Mouse (Mus musculus) neural tube, embryonic 11.5 days (tissue): ENCODE measurements around the gene Wnt3a. TPM values are rescaled to one million over a fixed set of nuclear protein-coding genes. Genes with fewer than 3 reads are reported as not detected.
A peak's percentile ranks its signal among the peaks of the same experiment; 100 is the strongest.

Experiments
- ATAC-seq: fragments of 200-750 bp; cut with Nextera tagmentation; 2 replicates; pipeline ENCODE4 v1.8.0; 2017; ENCODE audit warnings: moderate number of reproducible peaks, mild to moderate bottlenecking, moderate TSS enrichment, moderate library complexity; ENCODE audit not compliant: insufficient read depth, low FRiP score, low TSS enrichment
- DNase-seq: peaks from one replicate; pipeline ENCODE4 v3.0.0-alpha.2; 2015; ENCODE audit warnings: low spot score
- H3K27ac ChIP-seq: fragments of 300-500 bp; sonication (generic); 2 replicates; pipeline ENCODE4 v1.5.1; 2014; ENCODE audit warnings: low read depth, mild to moderate bottlenecking, low read length
- H3K27me3 ChIP-seq: fragments of 300-500 bp; sonication (generic); 2 replicates; pipeline ENCODE4 v1.6.1; 2014; ENCODE audit warnings: mild to moderate bottlenecking, low read length, mixed read lengths; ENCODE audit not compliant: control insufficient read depth, insufficient read depth
- H3K36me3 ChIP-seq: fragments of 300-500 bp; sonication (generic); 2 replicates; pipeline ENCODE4 v1.6.1; 2014; ENCODE audit warnings: mild to moderate bottlenecking, low read length, moderate library complexity, mixed read lengths; ENCODE audit not compliant: control insufficient read depth, insufficient read depth
- H3K4me1 ChIP-seq: fragments of 300-500 bp; sonication (generic); 2 replicates; pipeline ENCODE4 v1.6.1; 2014; ENCODE audit warnings: low read length, mixed read lengths; ENCODE audit not compliant: control insufficient read depth, insufficient read depth
- H3K4me2 ChIP-seq: fragments of 300-500 bp; sonication (generic); 2 replicates; pipeline ENCODE4 v1.6.1; 2014; ENCODE audit warnings: low read depth, mild to moderate bottlenecking, moderate library complexity
- H3K4me3 ChIP-seq: fragments of 300-500 bp; sonication (generic); 2 replicates; pipeline ENCODE4 v1.5.1; 2014; ENCODE audit warnings: low read depth, low read length
- H3K9ac ChIP-seq: fragments of 300-500 bp; sonication (generic); 2 replicates; pipeline ENCODE4 v1.6.1; 2014; ENCODE audit warnings: mild to moderate bottlenecking, low read length
- H3K9me3 ChIP-seq: fragments of 300-500 bp; sonication (generic); 2 replicates; pipeline ENCODE4 v1.6.1; 2016; ENCODE audit warnings: low read length; ENCODE audit not compliant: control insufficient read depth
- WGBS: fragments of 180-500 bp; shearing (Covaris S2); extraction: QIAGEN DNeasy Blood & Tissue Kit; methylation state at CpG from one replicate; pipeline ENCODE4 v1.1.7; 2014; 5-methylcytosine and 5-hydroxymethylcytosine counted together
- polyA plus RNA-seq: library from polyadenylated mRNA; unstranded; fragments of >200 nt; fragmentation: Nextera tagmentation; extraction: Ambion mirVana; gene quantifications from 2 replicates; pipeline ENCODE4 v1.2.1, GENCODE M21; 2014

Gene Wnt3a
- polyA plus RNA-seq: 2.6 and 3.3 TPM in 2 replicates

DNA sequence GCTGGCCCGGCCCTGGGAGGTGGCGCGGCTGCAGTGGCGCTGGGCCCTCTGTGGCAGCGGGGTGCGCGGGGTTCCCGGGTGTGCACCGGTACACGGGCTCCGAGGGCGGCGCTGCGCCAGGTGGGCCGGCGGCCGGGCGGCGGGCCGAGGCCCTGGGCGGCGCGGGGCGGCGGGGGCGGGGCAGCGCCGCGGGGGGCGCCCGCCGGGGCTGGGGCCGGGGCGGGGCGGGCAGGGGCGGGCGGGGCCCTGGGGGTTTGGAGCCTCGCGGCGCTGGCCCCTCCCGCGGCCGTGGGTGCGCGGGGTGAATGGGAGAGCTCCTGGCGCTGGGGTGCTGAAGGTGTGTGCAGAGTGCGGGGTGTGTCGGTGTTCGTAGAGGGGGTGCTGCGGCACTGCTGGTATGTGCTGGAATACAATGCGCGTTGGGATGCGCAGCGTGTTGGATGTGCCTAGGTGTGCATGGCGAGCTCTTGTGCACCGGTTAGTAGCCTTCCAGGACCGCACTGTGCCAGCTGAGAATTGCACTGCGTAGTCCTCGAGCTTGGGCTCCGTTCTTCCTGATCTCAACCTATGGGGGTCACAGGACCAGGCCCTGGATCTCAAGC is at the start of gene Wnt3a:
TSS of gene Wnt3a (minus strand) at position 51 of the 602 bp plus-strand sequence.
- Histone ChIP-seq H3K4me1 (0 out of 2 replicates have a peak, but pooled peaks cover 5% of the 10 kb centered on the region), H3K4me2 (peak within 1 kb of the TSS; percentile 45), H3K9ac (peak within 1 kb of the TSS; percentile 2; the same call in 1 of the 2 replicates), H3K4me3 (peak within 1 kb of the TSS; percentile 34), H3K9me3 (no peaks in the 10 kb centered on the region), H3K27ac (no peak within 1 kb of the TSS), H3K27me3 (peaks cover 66% of the 10 kb centered on the region), H3K36me3 (no peaks in the 10 kb centered on the region)
- WGBS: 1% methylated on average over 19 of the region's 60 CpGs
- peak; percentile 11 for DNase-seq
- no peak for ATAC-seq

DNA sequence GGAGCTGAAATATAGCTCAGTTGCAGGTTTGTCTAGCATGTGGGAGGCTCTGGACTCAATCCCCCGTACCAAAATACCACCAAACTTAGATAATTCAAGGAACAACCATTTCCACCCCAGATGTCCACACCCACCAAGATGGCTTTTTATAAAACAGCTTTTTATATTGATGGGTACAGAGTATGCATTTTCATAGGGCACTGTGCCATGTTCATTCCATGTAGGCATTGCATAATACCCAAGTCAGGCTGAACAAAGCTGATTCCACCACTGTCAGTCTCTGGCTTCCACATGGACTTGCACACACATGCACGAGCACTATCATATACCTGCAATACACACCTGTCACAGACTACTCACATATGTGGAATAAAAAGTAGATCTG is 48.2 kb upstream of the Wnt3a start:
- Histone ChIP-seq H3K4me3 (no peak overlapping the region), H3K4me2 (no peak overlapping the region), H3K9me3 (no peaks in the 10 kb centered on the region), H3K27me3 (no peaks in the 10 kb centered on the region), H3K27ac (no peak overlapping the region), H3K4me1 (no peaks in the 10 kb centered on the region), H3K9ac (no peak overlapping the region), H3K36me3 (no peaks in the 10 kb centered on the region)
- DNase-seq (no peak), ATAC-seq (no peak)
- 88% methylated on average over 2 of the region's 2 CpGs for WGBS

DNA sequence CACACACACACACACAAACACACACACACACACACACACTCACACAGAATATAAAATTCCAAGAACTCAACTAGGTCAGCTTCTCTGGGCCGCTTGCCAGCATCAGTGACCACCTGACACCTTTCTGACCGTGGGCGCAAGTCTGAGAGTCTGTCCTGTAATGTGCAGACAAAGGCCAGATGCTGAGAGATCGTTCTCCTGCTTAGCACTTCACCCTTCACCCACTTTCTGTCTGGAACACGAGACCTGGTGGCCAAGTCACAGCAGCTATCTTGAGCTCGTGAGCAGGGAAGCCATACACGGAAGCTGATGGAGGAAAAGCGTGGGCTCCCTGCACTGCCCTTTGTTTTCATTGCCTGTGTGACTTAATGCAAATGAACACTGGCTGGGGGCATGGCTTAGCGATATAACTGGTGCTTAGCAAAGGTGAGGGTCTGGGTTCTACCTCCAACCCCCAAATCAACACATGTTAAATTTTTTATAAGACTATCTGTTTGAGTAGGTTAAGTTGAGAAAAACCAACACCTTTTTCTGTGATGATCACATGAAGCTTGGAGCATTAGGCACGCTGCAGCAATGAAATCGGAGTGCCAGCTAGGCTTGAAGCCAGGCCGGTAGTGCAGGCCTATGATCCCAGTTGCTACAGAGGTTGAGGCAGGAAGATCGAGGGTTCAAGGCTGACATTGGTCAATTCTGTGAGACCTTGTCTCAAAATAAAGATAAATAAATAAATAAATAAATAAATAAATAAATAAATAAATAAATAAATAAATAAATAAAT is 47.6 kb upstream of the Wnt3a start:
- H3K9ac ChIP-seq: no peak overlapping the region
- no peak for DNase-seq
- no peak overlapping the region for H3K4me3 ChIP-seq
- no peak overlapping the region for H3K4me2 ChIP-seq
- no peak overlapping the region for H3K27ac ChIP-seq
- no peaks in the 10 kb centered on the region for H3K36me3 ChIP-seq
- 72% methylated on average over 13 of the region's 13 CpGs for WGBS
- ATAC-seq: no peak
- H3K4me1 ChIP-seq: no peaks in the 10 kb centered on the region
- no peaks in the 10 kb centered on the region for H3K9me3 ChIP-seq
- H3K27me3 ChIP-seq: no peaks in the 10 kb centered on the region

DNA sequence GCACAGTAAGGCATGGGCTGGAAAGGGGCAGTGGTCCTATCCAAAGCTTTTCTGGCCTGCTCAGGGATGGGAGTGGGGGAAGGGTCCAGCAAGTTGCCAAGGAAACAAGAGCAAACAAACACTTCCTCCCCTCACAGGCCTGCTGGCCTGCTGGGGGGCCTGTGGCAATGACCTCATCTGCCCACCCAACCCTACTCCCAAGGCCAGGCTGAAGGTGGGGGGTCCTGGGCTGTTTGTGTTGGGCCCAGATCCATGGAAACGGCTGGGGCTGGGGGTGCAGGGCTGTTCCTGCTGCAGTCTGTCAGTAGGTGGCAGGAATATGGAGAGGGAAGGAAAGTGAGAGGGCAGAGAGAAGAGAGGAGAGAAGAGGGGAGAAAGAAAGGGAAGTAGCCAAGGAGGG is 45.8 kb upstream of the Wnt3a start:
- H3K9ac ChIP-seq: no peak overlapping the region
- ATAC-seq (no peak), DNase-seq (peak; percentile 46)
- H3K27me3 ChIP-seq: no peaks in the 10 kb centered on the region
- H3K36me3 ChIP-seq: no peaks in the 10 kb centered on the region
- 0% methylated on average over 1 of the region's 1 CpGs for WGBS
- no peak overlapping the region for H3K4me2 ChIP-seq
- no peak overlapping the region for H3K4me3 ChIP-seq
- no peak overlapping the region for H3K27ac ChIP-seq
- no peaks in the 10 kb centered on the region for H3K9me3 ChIP-seq
- no peaks in the 10 kb centered on the region for H3K4me1 ChIP-seq

DNA sequence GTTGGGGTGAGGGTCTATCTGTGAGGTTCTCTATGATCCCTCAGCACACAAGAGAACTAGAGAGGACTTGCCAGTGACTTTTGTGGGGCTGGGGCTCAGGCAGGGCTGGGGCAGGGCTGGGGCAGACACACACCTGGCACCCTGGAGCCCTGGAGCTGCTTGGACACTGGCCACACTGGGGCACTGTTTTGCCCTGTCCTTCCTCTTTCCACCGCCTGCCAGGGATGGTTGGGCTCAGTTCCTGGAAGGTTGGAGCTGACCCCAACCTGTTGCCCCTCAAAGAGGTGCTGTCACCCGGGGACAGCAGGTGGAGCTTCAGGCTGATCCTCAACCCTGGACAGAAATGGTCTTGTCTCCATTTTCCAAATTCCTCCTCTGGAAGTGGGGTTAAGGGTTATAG is 45.4 kb upstream of the Wnt3a start:
- DNase-seq (no peak), ATAC-seq (no peak)
- no peak overlapping the region for H3K4me3 ChIP-seq
- no peak overlapping the region for H3K4me2 ChIP-seq
- no peak overlapping the region for H3K9ac ChIP-seq
- H3K9me3 ChIP-seq: no peaks in the 10 kb centered on the region
- no peak overlapping the region for H3K27ac ChIP-seq
- H3K27me3 ChIP-seq: no peaks in the 10 kb centered on the region
- WGBS: 44% methylated on average over 2 of the region's 2 CpGs
- H3K4me1 ChIP-seq: no peaks in the 10 kb centered on the region
- H3K36me3 ChIP-seq: no peaks in the 10 kb centered on the region

DNA sequence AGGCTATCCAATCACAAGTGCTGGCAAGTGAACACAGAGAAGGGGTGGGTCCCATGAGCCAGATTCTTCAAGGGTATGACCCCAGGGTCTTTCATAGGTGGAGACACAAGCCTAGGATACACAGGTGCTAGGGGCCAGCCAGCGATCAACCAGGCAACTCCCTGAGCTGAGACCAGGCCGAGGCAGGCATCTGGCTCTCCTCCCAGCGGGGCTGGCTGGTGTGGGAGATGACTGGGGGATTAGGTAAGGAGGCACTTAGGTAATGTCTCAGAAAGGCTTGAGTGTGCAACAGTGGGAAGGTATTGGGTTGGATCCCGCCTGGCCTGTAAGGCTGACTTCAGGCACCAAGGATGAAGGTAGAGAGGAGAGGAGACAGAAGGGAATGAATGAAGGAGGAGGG is 44.6 kb upstream of the Wnt3a start:
- no peaks in the 10 kb centered on the region for H3K27me3 ChIP-seq
- H3K4me1 ChIP-seq: no peaks in the 10 kb centered on the region
- ATAC-seq: no peak
- H3K9me3 ChIP-seq: no peaks in the 10 kb centered on the region
- H3K4me2 ChIP-seq: no peak overlapping the region
- WGBS: 80% methylated on average over 4 of the region's 4 CpGs
- H3K4me3 ChIP-seq: no peak overlapping the region
- no peak overlapping the region for H3K27ac ChIP-seq
- DNase-seq: no peak
- H3K36me3 ChIP-seq: no peaks in the 10 kb centered on the region
- H3K9ac ChIP-seq: no peak overlapping the region

DNA sequence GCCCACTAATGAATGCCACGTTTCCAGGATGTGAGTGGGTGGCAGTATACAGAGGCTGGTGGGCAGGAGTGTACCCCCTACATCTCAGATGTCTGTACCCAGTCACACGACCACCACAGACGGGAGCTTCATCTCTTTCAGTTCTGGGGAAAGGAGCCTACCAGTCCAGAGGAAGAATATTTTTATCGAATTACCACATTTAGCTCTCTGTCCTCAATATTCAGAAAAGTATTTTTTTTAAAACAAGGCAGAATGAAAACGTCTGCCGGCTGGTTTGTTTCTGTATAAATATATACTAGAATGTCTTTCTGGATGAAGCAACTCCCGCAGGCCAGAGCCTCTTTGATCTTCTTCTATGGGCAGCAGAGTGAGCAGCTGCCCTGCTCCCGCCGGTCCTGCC is 42.4 kb upstream of the Wnt3a start:
- ATAC-seq: no peak
- no peaks in the 10 kb centered on the region for H3K4me1 ChIP-seq

DNA sequence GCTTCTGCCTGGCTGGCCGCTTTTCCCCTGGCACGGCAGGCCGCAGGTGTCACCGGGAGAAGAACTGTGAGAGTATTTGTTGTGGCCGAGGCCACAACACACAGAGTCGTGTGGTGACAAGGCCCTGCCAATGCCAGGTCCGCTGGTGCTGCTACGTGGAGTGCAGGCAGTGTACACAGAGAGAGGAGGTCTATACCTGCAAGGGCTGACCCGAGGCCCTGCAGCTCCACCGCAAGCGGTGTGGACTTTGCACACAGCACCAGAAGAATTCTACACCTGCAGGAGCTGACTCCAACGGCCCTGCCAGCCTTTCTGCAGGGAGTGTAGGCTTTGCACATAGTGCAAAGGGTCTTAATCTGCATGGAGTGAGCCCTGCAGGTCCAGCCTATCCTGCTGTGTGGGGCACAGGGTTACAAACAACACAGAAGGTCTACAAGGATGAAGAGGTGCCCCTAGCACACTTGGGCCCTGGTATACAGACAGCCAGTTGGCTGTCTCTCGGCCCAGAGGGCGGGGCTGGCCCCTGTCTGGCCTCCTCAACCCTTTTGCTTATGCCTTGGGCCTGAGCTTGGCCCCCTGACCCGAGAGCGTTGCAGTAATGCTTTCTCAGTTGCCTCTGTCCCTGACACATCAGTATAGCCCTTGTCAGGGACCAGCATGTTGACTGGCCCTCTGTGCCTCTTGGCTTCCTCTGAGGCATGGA is 40.8 kb upstream of the Wnt3a start:
- no peak overlapping the region for H3K4me2 ChIP-seq
- no peak overlapping the region for H3K9ac ChIP-seq
- H3K4me1 ChIP-seq: no peaks in the 10 kb centered on the region
- no peak overlapping the region for H3K4me3 ChIP-seq
- ATAC-seq: no peak
- H3K27ac ChIP-seq: no peak overlapping the region
- H3K9me3 ChIP-seq: no peaks in the 10 kb centered on the region
- DNase-seq: no peak
- 82% methylated on average over 16 of the region's 16 CpGs for WGBS
- no peaks in the 10 kb centered on the region for H3K27me3 ChIP-seq
- H3K36me3 ChIP-seq: no peaks in the 10 kb centered on the region

More for the DNA sequence above, 42.4 kb upstream of the Wnt3a start:
- Histone ChIP-seq H3K36me3 (no peaks in the 10 kb centered on the region), H3K27me3 (no peaks in the 10 kb centered on the region), H3K4me3 (no peak overlapping the region), H3K9me3 (no peaks in the 10 kb centered on the region), H3K27ac (no peak overlapping the region), H3K9ac (no peak overlapping the region), H3K4me2 (no peak overlapping the region)
- 59% methylated on average over 9 of the region's 9 CpGs for WGBS
- no peak for DNase-seq
